Mouse (Mus musculus) gastrocnemius, postnatal 4 days (tissue): ENCODE measurements at regions not wholly inside any gene's neighbourhood (a gene's known extent, or its start where the extent isn't known, plus 50 kb on each side); places are given as distances from the start of the nearest gene placed in this dataset.

Experiments used
- DNase-seq, 2 experiments: peaks; one replicate each; pipeline ENCODE4 v3.0.0; 2021 to 2022; ENCODE audit warnings: low spot score in 2 of 2, mixed read lengths in 2 of 2

DNA sequence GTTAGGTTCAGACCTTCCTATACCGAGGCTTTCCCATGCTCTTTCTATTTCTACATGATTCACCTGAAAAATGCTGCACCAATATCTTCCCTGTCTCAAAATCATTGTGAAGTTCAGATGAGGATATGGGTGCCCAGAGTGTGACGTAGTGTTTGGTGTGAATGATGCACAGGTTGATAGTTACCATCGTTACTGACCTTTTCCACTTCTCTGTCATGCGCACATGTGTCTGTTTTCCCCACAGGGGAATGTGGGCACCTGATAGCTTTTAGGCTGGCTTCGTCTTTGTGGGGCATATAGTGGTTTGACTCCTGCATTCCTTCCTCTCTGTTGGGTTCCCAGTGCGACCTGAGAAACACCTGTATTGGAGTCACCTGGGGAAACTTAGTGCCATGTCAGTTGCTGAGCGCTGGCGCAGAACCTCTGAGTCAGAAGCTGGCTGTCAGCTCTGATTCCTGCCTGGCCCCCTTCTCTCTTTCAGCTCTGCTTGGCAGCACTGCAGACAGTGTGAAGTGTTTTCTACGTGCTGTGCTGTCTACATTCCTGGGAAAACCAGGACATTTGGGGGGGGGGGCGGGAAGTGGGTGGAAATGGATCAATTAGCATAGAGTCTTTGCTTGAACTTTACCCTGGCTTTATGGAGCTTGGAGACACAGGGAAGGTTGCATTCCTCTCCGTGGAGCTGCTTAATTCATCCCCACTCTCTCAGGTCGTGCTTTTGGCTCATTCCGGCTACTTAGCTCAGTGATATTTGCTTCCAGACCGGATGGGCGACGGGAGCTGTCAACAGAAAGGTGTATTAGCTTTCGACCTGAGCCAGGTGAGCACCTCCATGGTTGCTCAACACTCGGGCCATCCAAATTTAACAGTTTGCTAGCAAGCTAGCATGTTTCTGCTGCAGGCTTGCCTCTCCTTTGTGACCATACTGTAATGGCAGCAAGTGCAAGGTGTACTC lies 1281.4 kb upstream of the A1bg start:
- DNase-seq, result no peak

GRCm38 (mm10) chr15:62202781-62203375 lies 1280.1 kb upstream of the A1bg start:
- no peak for DNase-seq

- DNase-seq, result no peak
These were observed 1275.9 kb upstream of the A1bg start for GRCm38 (mm10) chr15:62198721-62199120.

DNA sequence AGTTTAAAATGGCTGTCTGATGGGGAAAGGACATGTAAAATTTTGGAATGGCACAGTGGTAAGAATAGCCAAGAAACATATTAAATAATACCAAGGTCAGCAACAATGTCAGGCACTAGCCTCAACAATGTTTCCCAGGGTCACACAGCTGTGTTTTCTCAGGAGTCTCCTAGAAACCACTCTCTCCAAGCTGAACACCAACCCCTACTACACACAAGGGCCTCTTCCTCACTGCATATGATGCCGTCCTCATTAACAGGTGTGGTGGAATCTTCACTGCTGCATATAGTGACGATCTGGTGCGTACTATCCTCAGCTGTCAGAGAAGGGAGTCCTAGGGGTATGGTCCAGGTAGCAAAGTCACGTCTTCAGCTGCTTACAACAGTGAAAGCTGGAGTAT lies 1275.4 kb upstream of the A1bg start:
- no peak for DNase-seq

GRCm38 (mm10) chr15:62195440-62195839 lies 1272.6 kb upstream of the A1bg start:
- no peak for DNase-seq

DNA sequence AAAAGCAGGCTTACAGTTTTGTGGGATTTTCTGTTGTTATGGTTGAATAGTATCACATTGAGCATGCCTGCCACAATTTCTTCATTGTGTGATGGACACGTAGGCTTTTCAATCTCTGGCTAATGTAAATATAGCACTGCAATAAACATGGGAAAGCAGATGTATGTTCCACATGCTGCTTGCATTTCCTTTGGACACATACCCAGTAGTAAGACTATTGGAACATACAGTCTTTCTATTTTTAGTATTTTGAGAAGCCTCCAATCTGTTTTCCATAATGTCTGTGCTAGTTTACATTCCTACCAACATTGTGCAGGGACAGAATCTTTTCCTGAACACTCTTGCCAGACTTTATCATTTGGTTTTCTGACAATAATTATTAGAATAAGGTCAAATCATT lies 1269.9 kb upstream of the A1bg start:
- no peak for DNase-seq

- DNase-seq, result no peak
These were observed 1268.8 kb upstream of the A1bg start for GRCm38 (mm10) chr15:62191641-62192040.

- DNase-seq, result no peak
These were observed 1268.3 kb upstream of the A1bg start for GRCm38 (mm10) chr15:62190977-62191614.

- DNase-seq, result no peak
These were observed 1267.6 kb upstream of the A1bg start for GRCm38 (mm10) chr15:62190224-62190910.

- DNase-seq, result no peak
These were observed 1266.9 kb upstream of the A1bg start for GRCm38 (mm10) chr15:62189565-62190181.

DNA sequence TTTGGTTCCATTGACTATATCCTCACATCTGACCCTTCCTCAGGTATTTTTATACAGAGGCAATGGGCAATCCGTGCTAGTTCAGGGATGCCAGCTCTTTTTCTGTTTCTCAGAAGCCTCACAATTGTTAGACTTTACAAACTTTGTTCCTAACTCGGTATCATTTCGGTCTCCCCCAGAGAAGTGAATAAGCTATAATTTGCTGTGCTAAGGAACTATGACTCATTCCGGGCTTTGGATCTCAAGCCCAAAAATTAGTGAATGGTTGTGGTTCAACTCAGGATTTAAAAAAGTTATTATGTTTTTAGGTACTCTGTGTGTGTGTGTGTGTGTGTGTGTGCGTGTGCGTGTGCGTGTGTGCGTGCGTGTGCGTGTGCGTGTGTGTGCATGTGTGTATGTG lies 1263.7 kb upstream of the A1bg start:
- no peak for DNase-seq

- DNase-seq, result no peak
These were observed 1261.0 kb upstream of the A1bg start for GRCm38 (mm10) chr15:62183803-62184202.

DNA sequence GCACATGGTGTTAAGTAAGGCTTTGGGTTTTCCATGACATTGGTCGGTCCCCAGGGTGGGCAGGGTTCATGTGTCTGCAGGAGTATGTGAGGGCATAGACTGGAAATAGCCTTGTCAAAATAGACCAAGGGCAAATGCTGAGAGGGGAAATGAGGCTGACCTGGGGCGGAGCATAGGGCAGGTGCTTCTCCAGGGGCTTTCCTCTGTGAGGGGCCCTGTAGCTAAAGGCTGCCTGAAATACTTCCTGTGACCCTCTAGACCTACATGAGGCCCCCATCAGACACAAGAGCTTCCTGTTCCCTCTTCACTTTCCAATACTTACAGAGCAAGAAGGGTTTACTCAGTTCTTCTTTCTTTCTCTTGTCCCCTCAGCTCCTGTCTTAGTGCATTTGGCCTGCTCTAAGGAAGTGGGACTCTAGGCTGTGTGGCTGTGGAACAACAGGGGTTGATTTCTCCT lies 1258.7 kb upstream of the A1bg start:
- DNase-seq, result no peak

- DNase-seq, result no peak
These were observed 1257.9 kb upstream of the A1bg start for GRCm38 (mm10) chr15:62180718-62181117.

GRCm38 (mm10) chr15:62179801-62180200 lies 1257.0 kb upstream of the A1bg start:
- no peak for DNase-seq

DNA sequence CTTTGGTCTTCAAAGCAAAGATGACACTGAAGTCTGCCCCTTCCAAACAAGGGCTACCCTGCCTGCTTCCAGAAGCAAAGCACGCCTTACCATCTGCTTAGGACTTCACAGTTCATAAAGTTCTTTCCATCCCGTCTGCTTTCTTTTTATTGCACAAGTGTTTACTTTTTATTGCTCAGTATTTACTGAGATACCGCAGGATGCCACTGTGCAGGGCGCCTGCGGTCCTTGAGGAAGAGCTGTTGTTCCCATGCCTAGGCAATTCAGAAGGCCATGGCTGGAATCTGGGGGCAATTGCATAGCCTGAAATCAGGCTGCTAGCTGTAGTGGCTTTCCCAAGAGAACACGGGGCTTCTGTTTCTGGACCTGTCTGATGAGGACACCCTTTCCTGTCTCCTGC lies 1255.8 kb upstream of the A1bg start:
- DNase-seq, result no peak

DNA sequence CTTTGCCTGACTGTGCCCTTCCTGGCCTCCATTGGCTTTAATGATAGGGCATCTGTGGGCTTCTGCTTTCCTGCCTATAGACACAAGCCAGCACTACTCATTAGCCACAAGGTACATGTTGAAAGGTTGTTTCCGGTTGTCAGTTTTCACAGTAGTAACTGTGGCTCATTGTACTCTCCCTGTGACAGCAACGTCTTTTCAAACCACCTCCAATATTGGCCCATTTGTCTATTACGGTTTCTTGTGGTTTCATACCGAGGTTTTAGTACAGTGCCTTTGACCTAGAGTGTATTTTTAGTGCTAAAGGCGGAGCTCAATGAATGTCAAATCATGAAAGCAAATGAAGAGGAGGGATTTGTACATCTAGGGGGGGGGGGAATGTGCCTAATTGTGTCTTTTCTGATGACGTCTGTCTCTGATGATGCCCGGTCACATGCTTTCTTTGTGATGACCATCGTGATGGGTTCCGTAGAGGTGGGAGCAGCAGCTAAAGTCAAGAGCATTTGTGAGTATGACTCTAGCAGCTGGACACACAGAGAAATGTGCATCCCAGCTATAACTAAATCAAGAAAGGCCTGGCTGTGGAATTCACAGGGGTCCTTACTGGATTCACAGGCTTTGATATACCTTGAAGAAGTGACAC lies 1255.1 kb upstream of the A1bg start:
- DNase-seq, result no peak

DNA sequence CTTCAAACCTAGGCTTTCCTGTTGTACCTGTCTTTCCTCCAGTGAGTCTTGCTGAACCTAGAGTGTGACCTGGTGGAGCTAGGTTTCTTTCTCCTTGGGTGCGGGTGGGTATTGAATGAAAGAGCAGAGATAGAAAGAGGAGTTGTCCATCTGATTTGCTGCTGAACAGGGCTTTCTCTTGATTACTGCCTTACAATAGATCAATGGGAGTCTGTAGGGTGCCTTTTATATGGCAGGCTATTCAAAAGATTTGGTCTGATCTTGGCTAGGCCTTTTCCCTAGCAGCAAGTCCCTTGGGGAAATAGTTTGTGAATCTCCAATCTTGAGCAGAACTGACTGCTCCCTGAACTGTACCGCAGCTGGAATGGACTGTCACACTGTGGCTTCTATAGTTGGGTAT lies 1253.3 kb upstream of the A1bg start:
- DNase-seq, result no peak

DNA sequence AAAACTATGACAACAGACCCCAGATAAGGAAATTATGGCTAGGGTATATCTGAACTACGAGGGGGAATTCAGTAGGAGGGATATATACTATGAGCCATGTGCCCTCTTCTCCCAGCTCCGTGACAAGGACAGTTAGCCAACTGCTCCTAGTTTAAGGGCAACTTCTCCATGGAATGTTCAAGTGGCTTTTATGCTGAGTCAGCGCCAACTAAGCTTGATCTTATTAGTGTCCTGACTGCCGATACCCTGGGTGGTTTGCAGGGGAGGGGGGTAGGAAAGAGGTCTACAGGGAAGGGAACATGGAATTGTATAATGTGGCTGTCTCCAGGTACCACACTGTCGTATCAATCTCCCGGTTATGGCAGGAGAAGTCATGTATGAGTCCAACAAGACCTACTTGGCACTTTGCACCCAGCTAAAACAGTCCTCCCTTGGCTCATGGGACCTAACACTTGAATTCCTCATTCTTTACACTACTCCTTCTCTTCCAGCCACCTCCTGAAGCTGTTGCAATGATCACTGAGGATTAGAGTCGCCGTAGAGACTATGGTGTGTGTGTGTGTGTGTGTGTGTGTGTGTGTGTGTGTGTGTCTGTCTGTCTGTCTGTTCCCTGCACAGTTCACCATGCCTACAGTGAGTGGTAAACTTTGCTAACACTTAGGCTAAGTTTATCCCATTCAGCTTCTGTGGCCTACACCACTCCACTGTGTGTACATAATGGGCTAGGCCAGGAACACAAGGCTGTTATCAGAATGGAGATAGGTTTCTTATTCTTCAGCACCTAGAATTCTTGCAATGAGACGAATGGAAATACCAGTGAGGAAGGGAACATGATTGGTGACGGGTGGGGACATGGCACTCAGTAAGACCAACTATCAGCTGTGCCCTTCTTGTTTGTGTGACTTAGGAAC lies 1251.1 kb upstream of the A1bg start:
- DNase-seq, result no peak

DNA sequence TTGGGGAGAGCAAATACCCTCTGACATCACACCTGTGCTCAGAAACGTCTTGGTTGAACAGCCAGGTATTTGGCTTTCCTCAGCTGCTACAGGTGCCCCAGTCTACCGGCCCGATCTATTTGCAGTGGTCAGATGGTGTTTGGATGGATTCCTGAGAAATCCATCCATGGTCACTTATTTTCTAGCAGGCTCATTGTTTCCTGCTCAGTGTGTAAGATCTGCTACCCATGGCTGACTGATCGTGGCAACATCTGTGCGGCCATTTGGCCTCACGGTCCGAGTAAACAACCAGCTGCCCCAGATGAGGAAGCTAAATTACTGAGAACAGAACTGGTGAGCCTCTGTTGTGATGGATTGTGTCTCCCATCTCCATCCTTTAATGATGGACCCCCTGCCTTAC lies 1248.8 kb upstream of the A1bg start:
- DNase-seq, result no peak
